Mouse (Mus musculus): ENCODE measurements at regions not wholly inside any gene's neighbourhood (a gene's known extent, or its start where the extent isn't known, plus 50 kb on each side); places are given as distances from the start of the nearest gene placed in this dataset.

DNA sequence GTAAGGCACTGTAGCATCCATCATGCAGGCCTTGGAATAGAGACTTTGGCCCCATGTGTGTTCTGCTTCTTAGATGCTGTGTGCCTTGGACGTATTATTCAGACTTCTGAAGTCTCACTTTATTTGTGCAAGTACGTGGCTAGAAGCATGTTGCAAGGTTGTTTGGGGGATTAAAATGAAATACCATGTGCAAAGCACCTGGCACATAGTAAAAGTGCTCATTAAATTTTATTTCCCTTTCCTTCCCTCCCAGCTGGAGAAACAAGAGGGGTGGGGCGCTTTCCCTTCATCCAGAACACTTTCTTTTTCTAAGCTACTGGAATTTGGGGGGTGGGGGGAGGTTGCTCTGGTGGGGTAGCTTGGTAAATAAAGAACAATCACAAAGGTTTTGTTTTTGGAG lies 248.7 kb upstream of the Smim15 start:
- TF ChIP-seq POLR2A (IDR thresholded peaks at IDR 0.05; ENCODE audit: borderline replicate concordance, insufficient read depth, low read length) (no peak), CTCF (IDR thresholded peaks at IDR 0.05; ENCODE audit: borderline replicate concordance, insufficient read depth, low read depth, low read length) (no peak)

Data from cerebellum, adult 2 months (tissue).